Comparison of ENCODE assay signal across 9 mouse cellular contexts in the genomic region with DNA sequence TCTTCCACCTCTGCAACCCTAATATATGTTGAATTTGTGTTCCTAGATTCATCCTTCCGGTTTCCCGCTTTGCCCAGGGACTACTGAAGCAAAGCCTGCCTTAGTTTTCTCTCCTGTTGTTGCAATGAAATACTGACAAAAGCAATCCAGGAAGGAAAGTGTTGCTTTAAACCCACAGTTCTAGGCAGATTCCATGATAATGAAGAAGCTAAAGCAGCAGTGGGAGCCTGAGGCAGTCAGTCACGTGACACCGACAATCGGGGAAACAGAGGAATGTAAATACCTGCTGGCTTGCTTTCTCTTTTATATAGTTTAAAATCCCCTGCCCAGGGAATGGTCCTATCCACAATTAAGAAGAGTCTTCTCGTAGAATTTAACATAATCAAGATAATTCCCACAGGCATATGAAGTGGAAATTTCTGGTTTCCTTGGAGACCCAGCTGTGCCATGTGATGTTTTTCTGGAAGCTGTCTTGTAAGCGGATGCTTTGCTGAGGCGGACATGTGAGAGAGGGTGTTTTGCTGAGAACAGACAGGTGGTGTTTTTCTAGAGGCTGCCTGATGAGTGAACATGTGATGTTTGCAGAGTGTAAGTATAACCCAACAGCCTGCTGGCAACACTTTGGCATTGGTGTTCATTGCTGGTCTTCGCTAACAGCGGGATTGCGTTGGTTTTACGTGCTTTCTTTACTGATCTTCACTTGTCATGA.
A peak's percentile ranks its signal among the peaks of the same experiment; 100 is the strongest.
DNase-seq lines count a peak whose midpoint lies in the region; ATAC-seq and TF ChIP-seq lines count a peak whose summit lies in the region.
"Had no signal": no experiment of that assay in that cellular context is flagged by ENCODE, and none has a peak within 500 bp of the region (broad histone marks: within the 10 kb centered on the region; RNA-seq: fewer than 3 reads in every experiment).

No protein-coding gene starts in this region.

- 52% methylated on average over 12 of the region's 12 CpGs for WGBS in heart, embryonic 14.5 days
- WGBS in neural tube, embryonic 15.5 days, result 62% methylated on average over 12 of the region's 12 CpGs
- 51% methylated on average over 12 of the region's 12 CpGs for WGBS in kidney, embryonic 14.5 days

- no peak for TF ChIP-seq POLR2A in testis, adult 2 months (IDR thresholded peaks at IDR 0.05; ENCODE audit: control insufficient read depth, low read depth, low read length)

- peak overlapping the region; percentile 39 for H3K4me2 ChIP-seq in heart, embryonic 14.5 days (ENCODE audit: low read length)
- H3K4me2 ChIP-seq in neural tube, embryonic 15.5 days, result peak overlapping the region; percentile 38
- no peak overlapping the region for H3K4me2 ChIP-seq in kidney, embryonic 14.5 days (replicated peaks; ENCODE audit: low read depth, low read length)
- H3K4me2 ChIP-seq: liver, embryonic 13.5 days had no signal

- H3K4me3 ChIP-seq in testis, adult 2 months (ENCODE audit: control insufficient read depth, low read depth, low read length), result peak overlapping the region; percentile 11; the same call in 1 of the 2 replicates
- H3K4me3 ChIP-seq in heart, embryonic 14.5 days (ENCODE audit: control insufficient read depth in 1 of 2, insufficient read depth in 1 of 2, low read depth in 1 of 2, low read length in 2 of 2), result peak overlapping the region in 1 of 2 experiments; percentile 6; a peak in 1 of 4 replicates
- peak overlapping the region; percentile 37; the same call in 1 of the 2 replicates for H3K4me3 ChIP-seq in left cerebral cortex, adult 2 months
- peak overlapping the region; percentile 15; the same call in 1 of the 2 replicates for H3K4me3 ChIP-seq in neural tube, embryonic 15.5 days (replicated peaks)
- no peak overlapping the region for H3K4me3 ChIP-seq in kidney, embryonic 14.5 days (ENCODE audit: low read length)
- H3K4me3 ChIP-seq: liver, embryonic 13.5 days had no signal

- intact Hi-C loops in left cerebral cortex, adult 2 months (cut with DNase I), result no loop called here

- ATAC-seq in heart, embryonic 14.5 days (ENCODE audit: insufficient number of reproducible peaks, insufficient read depth, low FRiP score, low read depth), result no peak
- ATAC-seq in neural tube, embryonic 15.5 days (ENCODE audit: low FRiP score), result peak; percentile 59
- ATAC-seq in kidney, embryonic 14.5 days (ENCODE audit: low FRiP score, low TSS enrichment), result no peak

- H3K27me3 ChIP-seq in testis, adult 2 months (ENCODE audit: control insufficient read depth, insufficient read depth, low read length), result no peaks in the 10 kb centered on the region
- H3K27me3 ChIP-seq in heart, embryonic 14.5 days (ENCODE audit: control insufficient read depth, insufficient read depth, low read length), result no peaks in the 10 kb centered on the region
- no peaks in the 10 kb centered on the region for H3K27me3 ChIP-seq in neural tube, embryonic 15.5 days (replicated peaks)
- no peaks in the 10 kb centered on the region for H3K27me3 ChIP-seq in kidney, embryonic 14.5 days (ENCODE audit: control insufficient read depth, insufficient read depth, low read length)
- H3K27me3 ChIP-seq: liver, embryonic 13.5 days had no signal

- no peak for DNase-seq in testis, postnatal 14 days (ENCODE audit: low spot score)
- DNase-seq in left cerebral cortex, adult 2 months (ENCODE audit: extremely low spot score in 1 of 2, low spot score in 2 of 2), result peak; percentile 16 to 31
- no peak for DNase-seq in liver
- no peak for DNase-seq in B cell, adult 2 months
- DNase-seq: liver, embryonic 13.5 days had no signal

- no peak for TF ChIP-seq CTCF in testis, adult 2 months (IDR thresholded peaks at IDR 0.05; ENCODE audit: control insufficient read depth, insufficient read depth, insufficient replicate concordance, low read depth, low read length)
- no peak for TF ChIP-seq CTCF in left cerebral cortex, adult 2 months (IDR thresholded peaks at IDR 0.05)

- H3K9me3 ChIP-seq in heart, embryonic 14.5 days (ENCODE audit: control insufficient read depth, low read length), result no peaks in the 10 kb centered on the region
- no peaks in the 10 kb centered on the region for H3K9me3 ChIP-seq in neural tube, embryonic 15.5 days (replicated peaks)
- H3K9me3 ChIP-seq in kidney, embryonic 14.5 days (ENCODE audit: control insufficient read depth, low read length), result no peaks in the 10 kb centered on the region
- H3K9me3 ChIP-seq: liver, embryonic 13.5 days had no signal

- no peaks in the 10 kb centered on the region for H3K4me1 ChIP-seq in testis, adult 2 months (ENCODE audit: control insufficient read depth, insufficient read depth, low read length)
- H3K4me1 ChIP-seq in heart, embryonic 14.5 days (ENCODE audit: control insufficient read depth in 2 of 2, insufficient read depth in 2 of 2, low read length in 2 of 2), result peaks cover 0 to 2% of the 10 kb centered on the region in 2 experiments; a peak in 1 of 4 replicates
- 0 out of 2 replicates have a peak, but pooled peaks cover 5% of the 10 kb centered on the region for H3K4me1 ChIP-seq in neural tube, embryonic 15.5 days
- no peaks in the 10 kb centered on the region for H3K4me1 ChIP-seq in kidney, embryonic 14.5 days (ENCODE audit: control insufficient read depth, insufficient read depth, low read length)
- H3K4me1 ChIP-seq: liver, embryonic 13.5 days had no signal

- H3K9ac ChIP-seq in heart, embryonic 14.5 days (ENCODE audit: low read length), result no peak overlapping the region
- H3K9ac ChIP-seq in neural tube, embryonic 15.5 days (replicated peaks), result no peak overlapping the region
- no peak overlapping the region for H3K9ac ChIP-seq in kidney, embryonic 14.5 days (ENCODE audit: low read depth, low read length)
- H3K9ac ChIP-seq: liver, embryonic 13.5 days had no signal

- no peak overlapping the region for H3K27ac ChIP-seq in testis, adult 2 months (ENCODE audit: control insufficient read depth, insufficient read depth, low read depth, low read length)
- H3K27ac ChIP-seq in heart, embryonic 14.5 days (replicated peaks in 1 of 2; ENCODE audit: control insufficient read depth in 1 of 2, insufficient read depth in 1 of 2, low read depth in 2 of 2, low read length in 2 of 2), result 0 out of 4 replicates have a peak overlapping the region, but pooled peaks of 1 of the 2 experiments have one; percentile 11
- 0 out of 2 replicates have a peak overlapping the region, but pooled peaks have one; percentile 12 for H3K27ac ChIP-seq in left cerebral cortex, adult 2 months
- peak overlapping the region; percentile 33; the same call in 1 of the 2 replicates for H3K27ac ChIP-seq in neural tube, embryonic 15.5 days (replicated peaks)
- no peak overlapping the region for H3K27ac ChIP-seq in kidney, embryonic 14.5 days (ENCODE audit: low read depth, low read length)
- H3K27ac ChIP-seq: liver, embryonic 13.5 days had no signal

- no peaks in the 10 kb centered on the region for H3K36me3 ChIP-seq in testis, adult 2 months (ENCODE audit: control insufficient read depth, insufficient read depth, low read length)
- no peaks in the 10 kb centered on the region for H3K36me3 ChIP-seq in heart, embryonic 14.5 days (ENCODE audit: control insufficient read depth, insufficient read depth, low read length)
- H3K36me3 ChIP-seq in neural tube, embryonic 15.5 days, result no peaks in the 10 kb centered on the region
- no peaks in the 10 kb centered on the region for H3K36me3 ChIP-seq in kidney, embryonic 14.5 days (ENCODE audit: control insufficient read depth, insufficient read depth, low read length)
- H3K36me3 ChIP-seq: liver, embryonic 13.5 days had no signal

Comparison
In these comparisons a context has a peak if more than half of its experiments do, and no peak if none do; other contexts are left out.
1. H3K27ac ChIP-seq: peak in left cerebral cortex, adult 2 months (single experiment) and neural tube, embryonic 15.5 days (single experiment); none in testis, adult 2 months (single experiment) and kidney, embryonic 14.5 days (single experiment).
2. DNase-seq: peak in left cerebral cortex, adult 2 months (2 of 2); none in testis, postnatal 14 days (single experiment), liver (single experiment) and B cell, adult 2 months (0 of 2).